Mouse (Mus musculus) kidney, postnatal 0 days (tissue): ENCODE results near the gene Il20. TPM values are rescaled to one million over a fixed set of nuclear protein-coding genes. Genes with fewer than 3 reads are reported as not detected.

Experiments
- ATAC-seq: fragments of 200-750 bp; cut with Nextera tagmentation; replicated peaks from 2 replicates; pipeline ENCODE4 v1.8.0; 2017; ENCODE audit warnings: low read depth, moderate number of reproducible peaks, moderate TSS enrichment, moderate library complexity; ENCODE audit not compliant: low FRiP score
- DNase-seq: peaks from one replicate; pipeline ENCODE4 v3.0.0-alpha.2; 2016; ENCODE audit warnings: low spot score
- H3K27ac ChIP-seq: fragments of 300-500 bp; sonication (generic); 2 replicates; pipeline ENCODE4 v1.5.1; 2014; ENCODE audit warnings: mild to moderate bottlenecking
- H3K27me3 ChIP-seq: fragments of 300-500 bp; sonication (generic); 2 replicates; pipeline ENCODE4 v1.6.1; 2014; ENCODE audit warnings: low read length, mixed read lengths; ENCODE audit not compliant: insufficient read depth
- H3K36me3 ChIP-seq: fragments of 300-500 bp; sonication (generic); 2 replicates; pipeline ENCODE4 v1.6.1; 2014; ENCODE audit warnings: low read length, mixed read lengths; ENCODE audit not compliant: insufficient read depth
- H3K4me1 ChIP-seq: fragments of 300-500 bp; sonication (generic); replicated peaks from 2 replicates; pipeline ENCODE4 v1.6.1; 2014; ENCODE audit warnings: antibody characterized with exemption, low read length, mixed read lengths; ENCODE audit not compliant: insufficient read depth
- H3K4me2 ChIP-seq: fragments of 300-500 bp; sonication (generic); 2 replicates; pipeline ENCODE4 v1.6.1; 2014; ENCODE audit warnings: mild to moderate bottlenecking, low read length, moderate library complexity, mixed read lengths
- H3K4me3 ChIP-seq: fragments of 300-500 bp; sonication (generic); replicated peaks from 2 replicates; pipeline ENCODE4 v1.5.1; 2014; ENCODE audit warnings: low read depth, low read length
- H3K9ac ChIP-seq: fragments of 300-500 bp; sonication (generic); 2 replicates; pipeline ENCODE4 v1.6.1; 2014; ENCODE audit warnings: low read depth, low read length
- H3K9me3 ChIP-seq: fragments of 300-500 bp; sonication (generic); replicated peaks from 2 replicates; pipeline ENCODE4 v1.6.1; 2016; ENCODE audit warnings: low read length, inconsistent platforms, mixed read lengths
- CTCF ChIP-seq: IDR thresholded peaks from 2 replicates; pipeline ENCODE4 v1.5.1; 2016; ENCODE audit warnings: antibody characterized with exemption, low read depth, mild to moderate bottlenecking, moderate library complexity
- WGBS: fragments of 180-500 bp; shearing (Covaris S2); extraction: QIAGEN DNeasy Blood & Tissue Kit; methylation state at CpG from one replicate; pipeline ENCODE4 v1.1.7; 2014; 5-methylcytosine and 5-hydroxymethylcytosine counted together
- polyA plus RNA-seq: library from polyadenylated mRNA; unstranded; fragments of >200 nt; fragmentation: Nextera tagmentation; extraction: Ambion mirVana; gene quantifications from 2 replicates; pipeline ENCODE4 v1.2.1, GENCODE M21; 2015

Il20 gene
- polyA plus RNA-seq, 1 experiment from 2014 or later: not detected

- no peak for TF ChIP-seq CTCF
- no peak overlapping the region for H3K4me2 ChIP-seq
- no peaks in the 10 kb centered on the region for H3K36me3 ChIP-seq
- DNase-seq (no peak), ATAC-seq (no peak)
- no peak overlapping the region for H3K27ac ChIP-seq
- H3K4me1 ChIP-seq: no peaks in the 10 kb centered on the region
- WGBS: 32% methylated on average over 6 of the region's 6 CpGs
- no peak overlapping the region for H3K9ac ChIP-seq
- no peak overlapping the region for H3K4me3 ChIP-seq
- no peaks in the 10 kb centered on the region for H3K27me3 ChIP-seq
- no peaks in the 10 kb centered on the region for H3K9me3 ChIP-seq
These were observed 25.1 kb upstream of the Il20 start for GRCm38 (mm10) chr1:130936351-130936750.

- Histone ChIP-seq H3K27ac (no peak overlapping the region), H3K4me3 (no peak overlapping the region), H3K27me3 (no peaks in the 10 kb centered on the region), H3K9ac (no peak overlapping the region), H3K9me3 (no peaks in the 10 kb centered on the region), H3K4me1 (no peaks in the 10 kb centered on the region), H3K4me2 (no peak overlapping the region), H3K36me3 (no peaks in the 10 kb centered on the region)
- peak; percentile 46 for TF ChIP-seq CTCF
- ATAC-seq: no peak
- DNase-seq: no peak
These were observed 15.2 kb upstream of the Il20 start for GRCm38 (mm10) chr1:130926484-130926883.

GRCm38 (mm10) chr1:130918323-130918980 lies 7.2 kb upstream of the Il20 start:
- Histone ChIP-seq H3K27me3 (no peaks in the 10 kb centered on the region), H3K36me3 (no peaks in the 10 kb centered on the region), H3K4me3 (no peak overlapping the region), H3K4me1 (no peaks in the 10 kb centered on the region), H3K27ac (no peak overlapping the region), H3K4me2 (no peak overlapping the region), H3K9ac (no peak overlapping the region), H3K9me3 (no peaks in the 10 kb centered on the region)
- no peak for TF ChIP-seq CTCF
- WGBS: 16% methylated on average over 1 of the region's 1 CpGs
- peak; percentile 21 for DNase-seq
- no peak for ATAC-seq

GRCm38 (mm10) chr1:130902505-130902904 lies 8.7 kb downstream of the Il20 start:
- TF ChIP-seq CTCF: no peak
- no peak for ATAC-seq
- H3K4me3 ChIP-seq: no peak overlapping the region
- H3K4me2 ChIP-seq: no peak overlapping the region
- no peaks in the 10 kb centered on the region for H3K4me1 ChIP-seq
- H3K27ac ChIP-seq: no peak overlapping the region
- H3K9me3 ChIP-seq: no peaks in the 10 kb centered on the region
- no peaks in the 10 kb centered on the region for H3K36me3 ChIP-seq
- no peaks in the 10 kb centered on the region for H3K27me3 ChIP-seq
- DNase-seq: no peak
- no peak overlapping the region for H3K9ac ChIP-seq
- 74% methylated on average over 7 of the region's 7 CpGs for WGBS

GRCm38 (mm10) chr1:130894468-130894867 lies 16.8 kb downstream of the Il20 start:
- Histone ChIP-seq H3K9ac (no peak overlapping the region), H3K27ac (no peak overlapping the region), H3K4me3 (no peak overlapping the region), H3K36me3 (no peaks in the 10 kb centered on the region), H3K4me1 (no peaks in the 10 kb centered on the region), H3K27me3 (no peaks in the 10 kb centered on the region), H3K4me2 (no peak overlapping the region), H3K9me3 (no peaks in the 10 kb centered on the region)
- DNase-seq (no peak), ATAC-seq (no peak)
- WGBS: 83% methylated on average over 6 of the region's 6 CpGs
- TF ChIP-seq CTCF: no peak

- Histone ChIP-seq H3K4me3 (no peak overlapping the region), H3K9me3 (no peaks in the 10 kb centered on the region), H3K36me3 (no peaks in the 10 kb centered on the region), H3K9ac (no peak overlapping the region), H3K27ac (no peak overlapping the region), H3K4me2 (no peak overlapping the region), H3K4me1 (no peaks in the 10 kb centered on the region), H3K27me3 (no peaks in the 10 kb centered on the region)
- TF ChIP-seq CTCF: no peak
- DNase-seq: peak; percentile 79
- no peak for ATAC-seq
- 31% methylated on average over 9 of the region's 9 CpGs for WGBS
These were observed 17.8 kb downstream of the Il20 start for GRCm38 (mm10) chr1:130893329-130894040.
